Mouse (Mus musculus) erythroblast, embryonic 14.5 days (primary cell): ENCODE measurements at regions not wholly inside any gene's neighbourhood (a gene's known extent, or its start where the extent isn't known, plus 50 kb on each side); places are given as distances from the start of the nearest gene placed in this dataset.

Source experiments
- H3K27me3 ChIP-seq: 2 replicates; pipeline ENCODE4 v1.6.1; 2012; ENCODE audit warnings: inconsistent platforms; ENCODE audit not compliant: control insufficient read depth
- H3K36me3 ChIP-seq: 2 replicates; pipeline ENCODE4 v1.6.1; 2012; ENCODE audit warnings: mild to moderate bottlenecking, inconsistent platforms; ENCODE audit not compliant: control insufficient read depth
- H3K4me1 ChIP-seq: 2 replicates; pipeline ENCODE4 v1.6.1; 2012; ENCODE audit warnings: inconsistent platforms; ENCODE audit not compliant: control insufficient read depth
- H3K4me3 ChIP-seq: replicated peaks from 2 replicates; pipeline ENCODE3; 2012; ENCODE audit warnings: moderate library complexity, mild to moderate bottlenecking, inconsistent platforms
- H3K9me3 ChIP-seq: 2 replicates; pipeline ENCODE4 v1.6.1; 2012; ENCODE audit warnings: low read length, inconsistent platforms, mixed read lengths; ENCODE audit not compliant: control insufficient read depth
- GATA1 ChIP-seq: IDR thresholded peaks from 2 replicates; pipeline ENCODE4 v1.6.1; 2012; ENCODE audit warnings: low read length, inconsistent platforms, mixed read lengths
- TAL1 ChIP-seq: IDR thresholded peaks from 3 replicates; pipeline ENCODE4 v1.6.1; 2012; ENCODE audit warnings: low read length, inconsistent platforms, mixed read lengths

DNA sequence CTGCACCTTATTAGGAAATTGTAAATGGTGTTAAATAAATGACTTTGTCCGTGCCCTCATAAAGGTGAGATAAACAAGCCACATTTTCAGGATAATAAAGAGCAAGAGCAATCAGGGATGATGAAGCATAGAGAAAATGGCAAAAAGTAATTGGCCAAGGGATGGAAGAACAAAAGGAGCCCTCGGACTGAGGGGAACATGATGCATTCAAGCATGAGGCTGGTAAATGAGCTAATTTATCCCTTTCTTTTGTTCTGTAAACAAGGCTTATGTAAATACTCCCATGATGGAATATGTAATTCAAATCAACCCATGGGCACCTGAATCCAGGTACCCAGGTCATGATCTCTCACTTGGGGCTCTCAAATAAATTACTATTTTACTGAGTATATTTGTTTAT lies 166.8 kb downstream of the Gm12728 start:
- no peaks in the 10 kb centered on the region for H3K4me1 ChIP-seq
- no peak for TF ChIP-seq GATA1
- no peaks in the 10 kb centered on the region for H3K27me3 ChIP-seq
- no peaks in the 10 kb centered on the region for H3K36me3 ChIP-seq
- H3K9me3 ChIP-seq: no peaks in the 10 kb centered on the region
- H3K4me3 ChIP-seq: no peak overlapping the region

- TF ChIP-seq TAL1 (no peak), GATA1 (no peak)
- Histone ChIP-seq H3K27me3 (no peaks in the 10 kb centered on the region), H3K36me3 (no peaks in the 10 kb centered on the region), H3K4me1 (no peaks in the 10 kb centered on the region), H3K4me3 (no peak overlapping the region), H3K9me3 (no peaks in the 10 kb centered on the region)
Observed at GRCm38 (mm10) chr4:105958331-105958730, 168.7 kb downstream of the Gm12728 start.

DNA sequence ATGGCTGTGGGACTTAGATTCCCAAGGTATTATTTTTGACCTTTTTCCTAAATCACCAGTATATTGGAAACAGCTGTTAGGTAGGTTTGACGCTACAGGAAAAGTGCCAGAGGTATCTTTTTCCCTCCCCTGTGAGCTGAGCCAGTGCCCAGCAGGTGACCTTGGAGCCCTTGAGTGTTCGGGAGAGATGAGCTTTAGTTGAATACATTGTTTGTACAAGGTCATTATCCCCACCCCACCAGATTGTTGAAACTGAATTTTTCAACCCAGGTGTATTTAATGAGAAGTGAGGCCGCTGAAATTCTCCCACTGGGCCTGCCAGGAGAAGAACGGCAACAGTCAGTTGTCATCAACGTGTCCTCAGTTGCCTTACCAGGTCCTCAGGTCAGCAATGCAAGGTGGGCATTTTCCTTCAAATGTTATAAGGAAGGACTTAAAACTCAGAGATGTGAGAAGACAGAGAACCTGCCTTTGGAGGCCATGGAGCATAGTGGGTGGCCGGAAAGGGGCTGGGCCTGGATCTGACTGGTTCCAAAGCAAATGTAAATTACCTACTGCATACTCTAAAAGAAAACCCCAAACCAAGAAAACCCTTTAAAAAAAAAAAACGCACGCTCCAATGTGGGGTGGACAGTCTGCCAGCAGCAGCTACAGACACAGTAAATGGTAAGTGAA lies 172.2 kb downstream of the Gm12728 start:
- Histone ChIP-seq H3K36me3 (no peaks in the 10 kb centered on the region), H3K4me3 (no peak overlapping the region), H3K4me1 (no peaks in the 10 kb centered on the region), H3K9me3 (no peaks in the 10 kb centered on the region), H3K27me3 (no peaks in the 10 kb centered on the region)
- TF ChIP-seq GATA1: no peak
- no peak for TF ChIP-seq TAL1

DNA sequence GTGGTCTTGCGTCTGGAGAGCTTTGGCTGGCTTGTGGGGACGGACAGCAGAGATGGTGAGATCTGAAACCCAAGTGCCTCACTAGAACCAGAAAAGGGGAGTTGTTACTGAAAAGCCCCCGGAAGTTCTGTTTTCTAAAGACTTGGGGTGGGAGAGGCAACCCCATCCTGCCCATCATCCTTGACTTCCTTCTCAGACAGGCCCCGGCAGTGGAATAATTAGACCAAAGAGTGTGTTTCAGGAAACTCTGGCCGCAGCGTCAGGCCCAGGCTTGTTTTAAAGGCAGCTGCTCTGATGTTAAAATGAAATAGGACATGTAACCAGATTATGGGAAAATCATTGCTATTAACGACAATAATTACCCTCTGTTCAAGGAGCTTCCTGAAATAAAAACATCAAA lies 172.9 kb downstream of the Gm12728 start:
- TF ChIP-seq TAL1 (no peak), GATA1 (no peak)
- H3K9me3 ChIP-seq: no peaks in the 10 kb centered on the region
- no peak overlapping the region for H3K4me3 ChIP-seq
- no peaks in the 10 kb centered on the region for H3K27me3 ChIP-seq
- H3K4me1 ChIP-seq: no peaks in the 10 kb centered on the region
- H3K36me3 ChIP-seq: no peaks in the 10 kb centered on the region

DNA sequence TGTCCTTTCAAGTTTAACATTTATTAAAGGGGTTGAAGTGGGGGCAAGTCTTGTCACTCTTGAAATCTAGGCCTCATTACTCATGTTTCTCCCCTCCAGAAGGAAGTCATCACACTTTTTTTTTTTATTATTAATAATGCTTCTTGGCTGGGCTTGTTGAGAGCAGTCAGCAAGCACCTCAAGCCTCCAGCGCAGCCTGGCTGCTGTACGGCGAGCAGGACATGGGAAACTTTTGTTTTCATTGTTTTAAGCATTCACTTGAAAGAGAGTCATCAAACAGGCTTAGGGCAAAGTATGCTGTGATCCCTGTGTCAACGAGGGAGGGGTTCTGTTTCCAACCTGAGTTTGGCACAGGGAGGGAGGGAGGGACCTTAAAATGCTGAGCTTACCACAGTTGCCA lies 178.7 kb downstream of the Gm12728 start:
- Histone ChIP-seq H3K4me3 (no peak overlapping the region), H3K27me3 (no peaks in the 10 kb centered on the region), H3K9me3 (no peaks in the 10 kb centered on the region), H3K4me1 (no peaks in the 10 kb centered on the region), H3K36me3 (no peaks in the 10 kb centered on the region)
- no peak for TF ChIP-seq GATA1
- TF ChIP-seq TAL1: no peak

DNA sequence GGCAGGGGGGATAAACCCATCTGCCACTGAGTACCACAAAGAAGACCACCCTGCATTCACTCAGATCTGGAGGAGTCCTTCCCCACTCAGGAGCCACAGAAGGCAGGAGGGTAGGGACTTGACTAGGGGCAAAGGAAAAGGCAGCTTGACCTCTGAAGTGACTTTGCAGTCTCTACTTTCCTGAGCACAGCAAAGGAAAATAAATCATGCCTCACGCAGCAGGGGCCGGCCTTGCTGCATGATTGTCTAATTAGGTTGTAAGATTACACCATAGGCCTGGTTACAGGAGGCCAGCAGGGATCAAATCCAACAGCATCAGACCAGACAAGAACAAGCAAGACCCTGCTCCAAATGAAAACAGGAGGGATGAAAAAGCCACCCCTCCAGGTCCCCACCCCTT lies 180.0 kb downstream of the Gm12728 start:
- no peak overlapping the region for H3K4me3 ChIP-seq
- no peaks in the 10 kb centered on the region for H3K36me3 ChIP-seq
- H3K27me3 ChIP-seq: no peaks in the 10 kb centered on the region
- H3K9me3 ChIP-seq: no peaks in the 10 kb centered on the region
- no peaks in the 10 kb centered on the region for H3K4me1 ChIP-seq
- TF ChIP-seq TAL1 (no peak), GATA1 (no peak)

- Histone ChIP-seq H3K27me3 (no peaks in the 10 kb centered on the region), H3K4me1 (no peaks in the 10 kb centered on the region), H3K4me3 (no peak overlapping the region), H3K9me3 (no peaks in the 10 kb centered on the region), H3K36me3 (no peaks in the 10 kb centered on the region)
- TF ChIP-seq TAL1 (no peak), GATA1 (no peak)
Observed at GRCm38 (mm10) chr4:105970056-105970455, 180.4 kb downstream of the Gm12728 start.

- no peaks in the 10 kb centered on the region for H3K36me3 ChIP-seq
- H3K27me3 ChIP-seq: no peaks in the 10 kb centered on the region
- TF ChIP-seq TAL1 (no peak), GATA1 (no peak)
- no peak overlapping the region for H3K4me3 ChIP-seq
- no peaks in the 10 kb centered on the region for H3K9me3 ChIP-seq
- H3K4me1 ChIP-seq: no peaks in the 10 kb centered on the region
Observed at GRCm38 (mm10) chr4:105972736-105973135, 183.1 kb downstream of the Gm12728 start.

DNA sequence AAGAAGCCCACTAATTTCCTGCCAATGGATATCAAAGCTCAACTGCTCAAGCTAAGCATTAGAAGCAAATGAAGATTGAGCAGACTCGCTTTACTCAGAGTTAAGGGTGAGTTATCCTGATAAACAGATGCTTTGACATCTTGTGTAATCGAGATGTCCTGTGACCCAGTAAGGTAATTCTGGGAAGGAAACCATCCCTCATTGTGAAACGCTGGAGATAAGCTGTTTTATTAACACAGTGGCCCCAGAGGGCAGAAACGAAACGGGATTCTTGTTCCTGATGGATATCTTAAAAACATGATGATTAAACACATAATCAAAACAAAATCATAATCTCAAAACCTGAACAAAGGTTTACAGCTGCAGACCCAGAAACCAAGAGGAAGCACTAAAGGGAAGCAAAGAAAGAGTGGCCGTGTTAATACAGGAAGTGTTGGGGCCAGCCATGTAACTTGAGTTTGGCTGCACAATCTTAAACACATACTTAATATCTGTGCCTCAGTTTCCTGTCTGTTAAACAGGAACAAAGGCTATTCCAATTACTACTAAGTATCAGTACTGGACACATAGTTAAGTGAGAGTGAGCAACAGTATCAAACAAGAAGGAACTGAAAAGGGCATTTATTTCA lies 184.2 kb downstream of the Gm12728 start:
- Histone ChIP-seq H3K36me3 (no peaks in the 10 kb centered on the region), H3K27me3 (no peaks in the 10 kb centered on the region), H3K4me3 (no peak overlapping the region), H3K4me1 (no peaks in the 10 kb centered on the region), H3K9me3 (no peaks in the 10 kb centered on the region)
- no peak for TF ChIP-seq GATA1
- no peak for TF ChIP-seq TAL1

DNA sequence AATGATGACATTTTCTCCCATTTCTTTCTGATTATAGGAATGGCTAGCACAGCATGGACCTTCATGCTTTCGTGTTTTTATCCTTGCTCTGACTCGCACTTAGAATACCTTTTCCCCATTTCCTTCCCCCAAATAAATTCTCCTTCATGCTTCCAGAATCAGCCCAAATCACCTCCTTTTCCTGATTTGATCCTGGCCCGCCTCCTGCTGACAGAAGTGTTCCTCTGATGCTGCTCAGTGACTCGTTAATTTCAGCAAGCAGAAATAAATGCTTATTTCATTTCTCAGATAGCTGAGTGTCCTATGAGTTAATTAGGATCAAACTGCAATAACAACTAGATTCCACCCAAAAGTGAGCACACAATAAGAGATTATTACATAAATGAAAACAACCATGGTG lies 185.3 kb downstream of the Gm12728 start:
- Histone ChIP-seq H3K36me3 (no peaks in the 10 kb centered on the region), H3K9me3 (no peaks in the 10 kb centered on the region)

More for the DNA sequence above, 185.3 kb downstream of the Gm12728 start:
- no peak overlapping the region for H3K4me3 ChIP-seq
- TF ChIP-seq TAL1 (no peak), GATA1 (no peak)
- H3K27me3 ChIP-seq: no peaks in the 10 kb centered on the region
- H3K4me1 ChIP-seq: no peaks in the 10 kb centered on the region
